Mouse (Mus musculus): ENCODE data around the gene Col6a6. TPM values are rescaled to one million over a fixed set of nuclear protein-coding genes. Genes with fewer than 3 reads are reported as not detected.
"Not testable (repeated sequence)": the region's sequence is repeated elsewhere in the genome, so short reads cannot be mapped to it uniquely, and the experiment has no call there.

The Col6a6 gene
- polyA plus RNA-seq (2015; fragmentation: Nextera tagmentation; extraction: Ambion mirVana), result 0.15 TPM in 2 replicates

DNA sequence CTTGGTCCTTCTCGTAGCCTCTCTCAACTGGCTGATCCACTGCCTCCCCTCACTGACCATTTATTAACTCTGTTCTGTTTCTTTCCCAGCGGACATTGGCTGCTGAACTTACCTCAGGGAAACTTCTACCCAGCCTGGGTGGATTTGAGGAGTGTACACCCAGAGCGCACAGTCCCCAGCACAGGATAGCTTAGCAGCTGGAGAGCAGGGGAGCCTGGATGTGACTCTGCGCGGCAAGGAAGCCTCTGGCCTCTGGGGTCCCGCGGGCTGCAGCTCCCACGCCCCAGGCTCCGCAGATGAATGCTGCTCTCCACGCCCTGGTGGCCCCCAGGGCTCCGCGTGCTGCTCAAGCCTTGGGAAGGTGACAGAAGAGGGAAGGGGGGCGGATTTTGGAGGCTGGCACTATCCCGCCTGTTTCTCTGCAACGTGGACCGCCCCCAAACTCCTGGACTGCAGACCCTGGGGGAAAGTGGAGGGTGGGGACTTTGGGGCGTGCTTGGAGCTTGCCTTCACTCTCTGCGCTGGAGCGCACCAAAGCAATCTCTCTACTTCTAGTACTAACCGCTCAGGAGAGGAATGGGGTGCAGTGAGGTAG lies at the start of gene Col6a6:
Gene Col6a6, minus strand, starts transcription at position 370 of the 595 bp plus-strand sequence.
- ATAC-seq (ENCODE audit: low read depth) (no peak), DNase-seq (no peak)
- H3K27ac ChIP-seq, result no peak within 1 kb of the TSS
- H3K27me3 ChIP-seq, result no peaks in the 10 kb centered on the region
- no peaks in the 10 kb centered on the region for H3K4me1 ChIP-seq (replicated peaks)
- 22% methylated on average over 20 of the region's 20 CpGs for WGBS (ENCODE audit: insufficient replicate concordance)
- H3K9ac ChIP-seq, result no peak within 1 kb of the TSS
- H3K36me3 ChIP-seq, result no peaks in the 10 kb centered on the region
- no peak within 1 kb of the TSS for H3K4me2 ChIP-seq
- no peaks in the 10 kb centered on the region for H3K9me3 ChIP-seq (replicated peaks)
- no peak within 1 kb of the TSS for H3K4me3 ChIP-seq (replicated peaks)

DNA sequence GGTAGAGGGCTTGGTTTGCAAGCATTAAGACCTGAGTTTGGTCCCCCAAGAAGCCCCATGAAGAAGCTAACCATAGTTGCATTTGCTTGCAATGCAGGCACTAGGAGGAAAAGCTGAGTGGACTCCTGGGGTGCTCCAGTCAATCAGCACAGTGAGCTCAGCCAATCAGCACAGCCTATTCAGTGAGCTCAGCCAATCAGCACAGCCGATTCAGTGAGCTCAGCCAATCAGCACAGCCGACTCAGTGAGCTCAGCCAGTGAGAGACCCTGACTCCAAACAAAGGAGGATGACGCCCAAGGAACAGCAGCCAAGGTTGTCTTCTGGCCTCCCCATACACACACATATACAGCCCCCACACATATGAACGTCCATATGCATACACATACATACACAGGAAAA lies 48.2 kb upstream of the Col6a6 start:
- no peaks in the 10 kb centered on the region for H3K9me3 ChIP-seq (replicated peaks)
- H3K4me3 ChIP-seq (replicated peaks), result no peak overlapping the region
- WGBS (ENCODE audit: insufficient replicate concordance), result 64% methylated on average over 4 of the region's 4 CpGs
- no peak for ATAC-seq (ENCODE audit: low read depth)
- no peak overlapping the region for H3K4me2 ChIP-seq
- H3K9ac ChIP-seq, result no peak overlapping the region
- no peaks in the 10 kb centered on the region for H3K36me3 ChIP-seq
- H3K27ac ChIP-seq, result no peak overlapping the region
- DNase-seq, result no peak
- no peaks in the 10 kb centered on the region for H3K4me1 ChIP-seq (replicated peaks)
- no peaks in the 10 kb centered on the region for H3K27me3 ChIP-seq

DNA sequence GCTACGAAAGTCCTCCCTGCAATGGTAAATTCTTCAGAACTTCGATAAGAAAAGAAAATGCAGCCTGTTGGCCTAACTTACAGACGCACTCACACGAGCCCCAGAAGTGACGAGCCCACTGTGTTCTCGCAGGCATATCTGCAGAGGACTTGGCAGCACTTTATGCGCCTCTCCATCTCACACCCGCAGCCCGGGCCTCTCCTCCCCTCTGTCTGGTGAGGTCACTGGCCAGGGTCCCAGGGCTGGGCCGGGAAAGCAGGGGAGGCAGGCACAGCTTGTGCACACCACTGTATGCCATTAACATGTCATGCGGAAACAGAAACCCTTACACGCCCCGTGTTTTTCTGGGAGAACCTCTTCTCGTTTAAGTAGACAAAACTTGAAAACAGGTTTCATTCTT lies 43.7 kb upstream of the Col6a6 start:
- WGBS (ENCODE audit: insufficient replicate concordance), result 66% methylated on average over 14 of the region's 14 CpGs
- DNase-seq (no peak), ATAC-seq (ENCODE audit: low read depth) (no peak)
- no peaks in the 10 kb centered on the region for H3K9me3 ChIP-seq (replicated peaks)
- no peaks in the 10 kb centered on the region for H3K4me1 ChIP-seq (replicated peaks)
- H3K27me3 ChIP-seq, result no peaks in the 10 kb centered on the region
- no peak overlapping the region for H3K4me3 ChIP-seq (replicated peaks)
- no peak overlapping the region for H3K27ac ChIP-seq
- H3K36me3 ChIP-seq, result no peaks in the 10 kb centered on the region
- no peak overlapping the region for H3K4me2 ChIP-seq
- H3K9ac ChIP-seq, result no peak overlapping the region

DNA sequence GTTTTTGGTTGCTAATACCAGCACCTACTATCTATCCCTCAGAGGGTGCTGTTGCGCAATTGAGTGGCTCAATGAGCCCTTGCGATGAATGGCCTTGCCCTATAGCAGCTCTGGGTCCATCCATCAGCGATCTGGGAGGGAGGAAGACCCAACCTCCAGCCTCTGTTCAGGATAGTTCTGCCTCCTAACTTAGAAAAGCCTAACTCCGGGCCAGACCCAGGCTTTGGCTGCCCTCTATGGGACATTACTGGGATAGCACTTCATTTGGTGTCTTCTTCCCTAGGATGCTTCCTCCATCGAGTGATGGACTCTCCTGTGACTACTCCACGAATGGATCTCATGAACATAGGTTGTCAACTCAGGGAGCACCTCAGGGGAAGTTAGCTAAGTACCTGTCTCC lies 29.8 kb upstream of the Col6a6 start:
- H3K9me3 ChIP-seq (replicated peaks), result no peaks in the 10 kb centered on the region
- DNase-seq, result no peak
- H3K4me3 ChIP-seq (replicated peaks), result no peak overlapping the region
- ATAC-seq (ENCODE audit: low read depth), result no peak
- no peaks in the 10 kb centered on the region for H3K27me3 ChIP-seq
- H3K4me2 ChIP-seq, result no peak overlapping the region
- 12% methylated on average over 6 of the region's 6 CpGs for WGBS (ENCODE audit: insufficient replicate concordance)
- no peak overlapping the region for H3K27ac ChIP-seq
- H3K9ac ChIP-seq, result no peak overlapping the region
- no peaks in the 10 kb centered on the region for H3K4me1 ChIP-seq (replicated peaks)
- no peaks in the 10 kb centered on the region for H3K36me3 ChIP-seq

DNA sequence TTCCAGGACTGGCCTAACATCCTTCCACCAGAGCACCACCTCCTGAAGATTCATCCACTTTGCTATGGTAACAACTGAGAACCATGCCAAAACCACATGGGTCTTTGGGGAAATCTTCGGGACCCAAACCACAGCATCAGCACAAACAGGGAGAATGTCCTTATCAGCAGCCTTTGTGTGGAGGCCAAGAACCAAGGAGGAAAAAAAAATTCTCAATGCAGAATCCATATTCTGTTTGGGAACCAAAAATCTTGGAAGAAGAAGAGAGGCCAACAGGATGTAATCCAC lies 24.8 kb upstream of the Col6a6 start:
- Histone ChIP-seq H3K27me3 (no peaks in the 10 kb centered on the region), H3K4me3 (replicated peaks) (no peak overlapping the region), H3K27ac (no peak overlapping the region), H3K9ac (no peak overlapping the region), H3K36me3 (no peaks in the 10 kb centered on the region), H3K9me3 (replicated peaks) (no peaks in the 10 kb centered on the region), H3K4me2 (no peak overlapping the region), H3K4me1 (replicated peaks) (no peaks in the 10 kb centered on the region)
- no peak for ATAC-seq (ENCODE audit: low read depth)
- 58% methylated on average over 1 of the region's 1 CpGs for WGBS (ENCODE audit: insufficient replicate concordance)
- DNase-seq, result no peak

DNA sequence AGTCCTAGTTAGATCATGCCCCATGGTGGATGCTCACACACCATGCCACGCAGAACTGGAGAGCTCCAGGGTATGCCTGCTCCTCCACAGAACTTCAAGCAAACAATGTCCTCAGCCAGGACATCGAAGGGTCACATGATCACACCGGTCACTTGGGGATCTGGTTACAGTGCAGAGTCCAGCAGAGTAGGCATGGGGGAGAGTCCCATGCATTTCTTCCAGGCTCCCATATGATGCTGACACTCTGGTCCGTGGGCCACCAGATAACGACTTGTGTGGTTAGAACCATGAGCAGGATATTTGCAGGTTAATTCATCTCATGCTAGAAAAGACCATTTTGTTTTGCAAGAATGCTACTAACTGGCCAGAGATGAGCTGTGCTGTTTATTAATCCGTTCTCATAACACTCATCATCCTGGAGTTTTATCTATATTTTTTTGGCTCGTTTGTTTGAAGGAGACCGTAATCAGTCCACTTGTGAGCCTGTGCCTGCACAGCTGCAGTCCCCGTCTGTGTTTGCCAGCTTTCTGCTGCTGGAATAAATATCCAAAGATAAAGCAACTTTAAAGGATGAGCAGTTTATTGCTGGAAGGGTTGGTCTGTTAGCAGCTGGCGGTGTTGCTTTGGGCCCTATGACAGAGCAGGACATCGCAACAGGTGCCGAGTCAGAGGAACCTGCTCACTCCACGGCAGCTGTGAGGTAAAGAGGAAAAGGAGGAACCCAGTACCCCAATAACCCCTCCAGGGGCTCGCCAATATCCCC lies 24.2 kb upstream of the Col6a6 start:
- WGBS (ENCODE audit: insufficient replicate concordance), result 56% methylated on average over 14 of the region's 14 CpGs
- H3K27ac ChIP-seq, result no peak overlapping the region
- no peak for ATAC-seq (ENCODE audit: low read depth)
- H3K4me3 ChIP-seq (replicated peaks), result no peak overlapping the region
- no peaks in the 10 kb centered on the region for H3K36me3 ChIP-seq
- H3K9ac ChIP-seq, result no peak overlapping the region
- no peaks in the 10 kb centered on the region for H3K27me3 ChIP-seq
- no peak overlapping the region for H3K4me2 ChIP-seq
- DNase-seq, result no peak
- no peaks in the 10 kb centered on the region for H3K9me3 ChIP-seq (replicated peaks)
- H3K4me1 ChIP-seq (replicated peaks), result no peaks in the 10 kb centered on the region

DNA sequence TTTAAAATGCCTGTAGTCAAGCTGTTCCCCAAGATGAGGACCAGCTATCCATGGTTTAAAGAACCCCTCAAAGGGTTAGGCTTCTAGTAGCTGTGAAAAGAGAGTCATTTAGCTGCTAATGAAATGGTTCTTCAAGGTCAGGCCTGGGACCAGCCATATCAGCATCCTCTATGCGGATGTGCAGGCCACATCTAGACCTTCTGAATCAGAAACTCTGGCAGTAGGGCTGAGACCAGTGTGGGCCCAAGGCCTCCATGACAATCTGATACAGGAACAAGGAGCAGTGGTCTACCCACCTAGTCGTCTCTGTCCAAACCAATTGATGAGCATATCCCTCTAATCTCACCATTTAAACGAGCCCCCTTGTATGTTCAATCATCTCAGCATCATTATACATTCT lies 23.1 kb upstream of the Col6a6 start:
- no peaks in the 10 kb centered on the region for H3K27me3 ChIP-seq
- no peak overlapping the region for H3K4me2 ChIP-seq
- no peaks in the 10 kb centered on the region for H3K4me1 ChIP-seq (replicated peaks)
- no peak overlapping the region for H3K4me3 ChIP-seq (replicated peaks)
- no peak for ATAC-seq (ENCODE audit: low read depth)
- no peaks in the 10 kb centered on the region for H3K36me3 ChIP-seq
- H3K9me3 ChIP-seq (replicated peaks), result no peaks in the 10 kb centered on the region
- H3K9ac ChIP-seq, result no peak overlapping the region
- no peak for DNase-seq
- WGBS (ENCODE audit: insufficient replicate concordance), result 52% methylated on average over 3 of the region's 3 CpGs
- no peak overlapping the region for H3K27ac ChIP-seq

DNA sequence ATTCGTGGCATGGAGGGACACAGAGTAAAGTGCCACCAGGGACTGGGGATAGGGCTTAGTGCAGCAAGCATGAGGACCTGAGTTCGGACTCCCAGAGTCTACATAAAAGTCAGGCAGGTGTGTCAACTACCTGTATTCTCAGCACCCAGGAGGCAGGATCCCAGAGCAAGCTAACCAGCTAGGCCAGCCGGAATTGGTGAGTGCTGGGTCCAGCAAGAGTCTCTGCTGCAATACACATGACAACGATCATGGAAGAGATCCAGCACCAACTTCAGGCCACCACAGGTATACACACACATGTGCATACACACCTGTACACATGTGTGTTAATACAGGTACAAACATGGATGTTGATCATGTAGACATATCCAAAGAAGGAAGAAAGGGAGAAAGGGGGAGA lies 20.4 kb upstream of the Col6a6 start:
- no peaks in the 10 kb centered on the region for H3K36me3 ChIP-seq

DNA sequence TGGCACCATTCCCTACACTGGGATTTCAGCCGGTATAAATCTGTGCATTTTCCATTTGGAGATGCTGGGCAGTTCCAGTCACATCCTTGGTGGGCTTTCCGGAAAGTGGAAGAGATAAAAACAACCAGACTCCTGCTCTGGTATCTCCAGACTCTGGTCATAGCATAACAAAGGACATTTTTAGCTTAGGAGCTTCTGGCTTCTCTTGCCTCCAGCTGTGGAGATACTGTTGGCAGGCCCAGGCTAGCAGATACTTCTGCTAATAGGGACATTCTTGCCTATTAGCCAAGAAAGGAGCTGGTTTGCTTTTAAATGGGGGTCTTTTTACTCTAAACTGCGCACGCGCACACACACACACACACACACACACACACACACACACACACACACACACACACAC lies 19.3 kb upstream of the Col6a6 start:
- H3K27me3 ChIP-seq, result no peaks in the 10 kb centered on the region
- no peak overlapping the region for H3K27ac ChIP-seq
- DNase-seq (no peak), ATAC-seq (ENCODE audit: low read depth) (no peak)
- no peaks in the 10 kb centered on the region for H3K9me3 ChIP-seq (replicated peaks)
- H3K4me2 ChIP-seq, result no peak overlapping the region
- H3K9ac ChIP-seq, result no peak overlapping the region
- no peaks in the 10 kb centered on the region for H3K36me3 ChIP-seq
- 74% methylated on average over 5 of the region's 5 CpGs for WGBS (ENCODE audit: insufficient replicate concordance)
- no peak overlapping the region for H3K4me3 ChIP-seq (replicated peaks)
- H3K4me1 ChIP-seq (replicated peaks), result no peaks in the 10 kb centered on the region

More for the DNA sequence above, 20.4 kb upstream of the Col6a6 start:
- Histone ChIP-seq H3K9ac (no peak overlapping the region), H3K27ac (no peak overlapping the region), H3K4me3 (replicated peaks) (no peak overlapping the region), H3K9me3 (replicated peaks) (no peaks in the 10 kb centered on the region), H3K4me2 (no peak overlapping the region), H3K4me1 (replicated peaks) (no peaks in the 10 kb centered on the region), H3K27me3 (no peaks in the 10 kb centered on the region)
- ATAC-seq (ENCODE audit: low read depth), result no peak
- 44% methylated on average over 4 of the region's 4 CpGs for WGBS (ENCODE audit: insufficient replicate concordance)
- DNase-seq, result no peak

DNA sequence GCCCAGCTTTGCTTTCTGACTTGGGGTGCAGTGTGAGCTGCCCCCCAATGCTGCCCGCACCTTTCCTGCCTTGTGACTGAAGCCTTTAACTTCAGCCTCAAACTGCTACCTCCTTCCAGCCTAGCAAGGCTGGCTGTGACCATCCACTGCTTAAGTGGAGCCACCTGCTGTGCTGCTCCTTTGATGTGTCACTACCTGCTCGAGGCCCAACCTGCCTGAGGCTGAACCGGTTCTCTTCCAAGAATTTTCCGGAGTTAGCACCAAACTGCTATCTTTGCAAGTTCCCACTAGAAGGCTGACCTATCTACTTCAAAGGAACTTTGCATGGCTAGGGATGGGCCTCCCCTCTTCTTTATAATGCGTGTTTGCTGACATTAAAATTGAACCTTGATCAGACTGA lies 13.4 kb upstream of the Col6a6 start:
- H3K4me2 ChIP-seq; H3K4me1 ChIP-seq (replicated peaks); H3K36me3 ChIP-seq; DNase-seq; H3K27me3 ChIP-seq; H3K27ac ChIP-seq; H3K4me3 ChIP-seq (replicated peaks); H3K9me3 ChIP-seq (replicated peaks); H3K9ac ChIP-seq; ATAC-seq (ENCODE audit: low read depth): not testable (repeated sequence)
- WGBS (ENCODE audit: insufficient replicate concordance), result 24% methylated on average over 5 of the region's 5 CpGs

DNA sequence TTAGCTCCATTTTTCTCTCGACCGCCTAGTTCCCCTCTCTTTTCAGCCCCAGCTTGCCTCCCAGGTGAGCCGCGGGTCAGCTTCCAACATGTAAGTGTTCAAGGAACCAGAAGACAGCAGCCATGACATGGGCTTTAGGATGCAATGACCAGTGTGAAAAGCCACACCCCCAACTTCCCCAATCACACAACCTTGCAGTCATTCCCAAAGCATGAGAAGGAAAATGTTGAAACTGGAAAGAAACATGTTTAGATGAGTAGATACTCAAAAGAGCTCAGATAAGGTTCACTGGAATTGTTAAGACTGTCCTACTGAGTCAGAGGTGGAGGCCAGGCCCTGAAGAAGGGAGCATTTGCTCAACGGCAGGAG lies 11.2 kb upstream of the Col6a6 start:
- H3K36me3 ChIP-seq, result no peaks in the 10 kb centered on the region
- no peak overlapping the region for H3K4me3 ChIP-seq (replicated peaks)
- H3K4me1 ChIP-seq (replicated peaks), result no peaks in the 10 kb centered on the region
- H3K4me2 ChIP-seq, result no peak overlapping the region
- no peak overlapping the region for H3K27ac ChIP-seq
- DNase-seq (no peak), ATAC-seq (ENCODE audit: low read depth) (no peak)
- WGBS (ENCODE audit: insufficient replicate concordance), result 71% methylated on average over 5 of the region's 5 CpGs
- H3K9ac ChIP-seq, result no peak overlapping the region
- H3K27me3 ChIP-seq, result no peaks in the 10 kb centered on the region
- no peaks in the 10 kb centered on the region for H3K9me3 ChIP-seq (replicated peaks)

DNA sequence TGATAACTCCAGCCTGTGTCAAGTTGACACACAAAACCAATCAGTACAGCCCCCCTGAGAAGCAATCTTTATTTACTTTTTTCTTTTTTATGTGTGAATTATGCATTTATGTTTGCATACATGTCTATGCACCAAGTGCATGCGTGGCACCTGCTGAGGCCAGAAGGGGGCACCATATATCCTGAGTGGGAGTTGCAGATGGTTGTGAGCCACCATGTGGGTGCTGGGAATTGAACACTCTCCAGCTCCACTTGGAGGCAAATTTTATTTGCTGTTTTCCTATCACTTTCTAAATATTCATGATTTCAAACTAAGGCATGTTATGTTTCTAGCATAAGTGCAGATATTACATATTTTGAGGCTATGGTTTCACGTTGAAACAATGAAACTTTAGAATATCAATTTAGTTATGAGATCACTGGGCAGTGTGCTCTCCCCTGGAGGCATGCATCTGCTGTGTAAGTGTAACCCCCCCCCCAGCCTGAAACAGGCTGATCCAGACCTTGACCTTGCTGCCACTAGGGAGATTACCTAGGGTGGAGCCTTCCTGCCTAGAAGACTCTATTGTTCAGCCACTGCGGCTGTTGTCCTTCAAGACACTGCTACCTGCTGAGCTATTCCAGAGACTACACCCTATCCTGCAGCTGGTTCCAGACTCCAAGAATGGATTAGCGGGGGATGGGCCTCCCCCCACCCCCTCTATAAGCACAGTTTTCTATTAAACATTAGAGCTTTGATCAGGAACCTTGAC lies 10.6 kb upstream of the Col6a6 start:
- H3K27me3 ChIP-seq, result no peaks in the 10 kb centered on the region
- H3K9me3 ChIP-seq (replicated peaks), result no peaks in the 10 kb centered on the region
- DNase-seq, result no peak
- H3K27ac ChIP-seq, result no peak overlapping the region
- no peak overlapping the region for H3K9ac ChIP-seq
- H3K4me3 ChIP-seq (replicated peaks), result no peak overlapping the region
- no peak overlapping the region for H3K4me2 ChIP-seq
- H3K36me3 ChIP-seq, result no peaks in the 10 kb centered on the region
- H3K4me1 ChIP-seq (replicated peaks), result no peaks in the 10 kb centered on the region
- 62% methylated on average over 4 of the region's 4 CpGs for WGBS (ENCODE audit: insufficient replicate concordance)
- ATAC-seq (ENCODE audit: low read depth), result no peak

All from liver, embryonic 13.5 days (tissue).